ENCODE assay signal across 8 mouse cellular contexts in genomic region chr6:6005762-6006431, GRCm38 (mm10).
DNase-seq lines count a peak whose midpoint lies in the region; ATAC-seq and TF ChIP-seq lines count a peak whose summit lies in the region.

No protein-coding gene starts in this region.

- no peaks in the 10 kb centered on the region for H3K79me2 ChIP-seq in MEL (ENCODE audit: control insufficient read depth, insufficient read depth, low read length, poor library complexity)

- H3K27ac ChIP-seq in MEL (ENCODE audit: control insufficient read depth, low read depth, low read length), result no peak overlapping the region
- H3K27ac ChIP-seq in forebrain, embryonic 16.5 days (ENCODE audit: low read length), result peak overlapping the region; percentile 70
- no peak overlapping the region for H3K27ac ChIP-seq in liver, embryonic 16.5 days (ENCODE audit: low read length)
- no peak overlapping the region for H3K27ac ChIP-seq in neural tube, embryonic 14.5 days (ENCODE audit: low read depth, low read length)
- no peak overlapping the region for H3K27ac ChIP-seq in thymus, adult 2 months (ENCODE audit: control insufficient read depth, insufficient read depth, low read length)

- intact Hi-C loops in heart, postnatal 25 days (cut with DNase I), result loop anchor here (1.0 to 2.0 kb wide), 2 partner anchors 879 to 909 kb away; no protein-coding TSS in a partner anchor

- H3K36me3 ChIP-seq in MEL (ENCODE audit: control insufficient read depth in 1 of 2, insufficient read depth in 2 of 2, low read length in 2 of 2), result no peaks in the 10 kb centered on the region
- H3K36me3 ChIP-seq in forebrain, embryonic 16.5 days (ENCODE audit: control insufficient read depth, insufficient read depth), result no peaks in the 10 kb centered on the region
- H3K36me3 ChIP-seq in liver, embryonic 16.5 days (ENCODE audit: control insufficient read depth, insufficient read depth), result no peaks in the 10 kb centered on the region
- no peaks in the 10 kb centered on the region for H3K36me3 ChIP-seq in neural tube, embryonic 14.5 days (ENCODE audit: control insufficient read depth, insufficient read depth, low read length)
- no peaks in the 10 kb centered on the region for H3K36me3 ChIP-seq in thymus, adult 2 months (ENCODE audit: control insufficient read depth, insufficient read depth, low read length)

- TF ChIP-seq RAD21 in MEL (IDR thresholded peaks at IDR 0.05; ENCODE audit: low read depth, low read length), result peak; percentile 5

- ATAC-seq in forebrain, embryonic 16.5 days, result peak; percentile 93
- peak; percentile 32 for ATAC-seq in liver, embryonic 16.5 days (ENCODE audit: low read depth)
- ATAC-seq in neural tube, embryonic 14.5 days (ENCODE audit: low read depth), result peak; percentile 98

- H3K9ac ChIP-seq in MEL (ENCODE audit: control insufficient read depth, low read depth, low read length, poor library complexity, severe bottlenecking), result no peak overlapping the region
- peak overlapping the region; percentile 62 for H3K9ac ChIP-seq in forebrain, embryonic 16.5 days (replicated peaks; ENCODE audit: low read depth, low read length)
- H3K9ac ChIP-seq in liver, embryonic 16.5 days (ENCODE audit: low read depth, low read length), result peak overlapping the region; percentile 31; the same call in 1 of the 2 replicates
- H3K9ac ChIP-seq in neural tube, embryonic 14.5 days (replicated peaks; ENCODE audit: low read depth, low read length), result peak overlapping the region; percentile 44; the same call in 1 of the 2 replicates

- no peaks in the 10 kb centered on the region; a peak in 1 of 4 replicates for H3K27me3 ChIP-seq in MEL (ENCODE audit: control insufficient read depth in 1 of 2, insufficient read depth in 2 of 2, low read length in 2 of 2)
- no peaks in the 10 kb centered on the region for H3K27me3 ChIP-seq in forebrain, embryonic 16.5 days (replicated peaks; ENCODE audit: control insufficient read depth, insufficient read depth, low read length)
- peaks cover 2% of the 10 kb centered on the region; the same call in 1 of the 2 replicates for H3K27me3 ChIP-seq in liver, embryonic 16.5 days (ENCODE audit: control insufficient read depth, insufficient read depth, low read depth, low read length)
- H3K27me3 ChIP-seq in neural tube, embryonic 14.5 days (ENCODE audit: control insufficient read depth, insufficient read depth, low read length), result no peaks in the 10 kb centered on the region
- no peaks in the 10 kb centered on the region for H3K27me3 ChIP-seq in thymus, adult 2 months (ENCODE audit: control insufficient read depth, insufficient read depth, low read length)

- H3K4me2 ChIP-seq in forebrain, embryonic 16.5 days (ENCODE audit: low read length), result peak overlapping the region; percentile 93
- peak overlapping the region; percentile 76 for H3K4me2 ChIP-seq in liver, embryonic 16.5 days (ENCODE audit: low read depth, low read length)
- H3K4me2 ChIP-seq in neural tube, embryonic 14.5 days (ENCODE audit: low read depth, low read length), result peak overlapping the region; percentile 96

- peak in 1 of 3 experiments; percentile 18; a peak in 1 of 6 replicates for TF ChIP-seq CTCF in MEL (IDR thresholded peaks at IDR 0.05 in 2 of 3, conservative IDR thresholded peaks at IDR 0.05 in 1 of 3; ENCODE audit: control insufficient read depth in 1 of 3, insufficient read depth in 1 of 3, low read depth in 2 of 3, low read length in 3 of 3, poor library complexity in 1 of 3, severe bottlenecking in 1 of 3)
- TF ChIP-seq CTCF in thymus, adult 2 months (IDR thresholded peaks at IDR 0.05; ENCODE audit: borderline replicate concordance, control insufficient read depth, extremely low read depth, insufficient read depth, low read length, poor library complexity), result 0 out of 2 replicates have a peak, but pooled peaks have one; percentile 47

- H3K4me3 ChIP-seq in MEL (ENCODE audit: control insufficient read depth in 1 of 2, insufficient read depth in 1 of 2, low read depth in 2 of 2, low read length in 2 of 2), result no peak overlapping the region
- H3K4me3 ChIP-seq in forebrain, embryonic 16.5 days (replicated peaks; ENCODE audit: low read length), result peak overlapping the region; percentile 55
- peak overlapping the region; percentile 57 for H3K4me3 ChIP-seq in liver, embryonic 16.5 days (ENCODE audit: low read depth, low read length)
- peak overlapping the region; percentile 48 for H3K4me3 ChIP-seq in neural tube, embryonic 14.5 days (ENCODE audit: low read depth, low read length)
- peak overlapping the region; percentile 1; the same call in 1 of the 2 replicates for H3K4me3 ChIP-seq in thymus, adult 2 months (ENCODE audit: control insufficient read depth, insufficient read depth, low read length)

- no peaks in the 10 kb centered on the region for H3K9me3 ChIP-seq in MEL (replicated peaks; ENCODE audit: insufficient read depth, low read length)
- H3K9me3 ChIP-seq in forebrain, embryonic 16.5 days (ENCODE audit: control insufficient read depth, low read length), result no peaks in the 10 kb centered on the region
- H3K9me3 ChIP-seq in liver, embryonic 16.5 days (replicated peaks; ENCODE audit: control insufficient read depth, low read length), result no peaks in the 10 kb centered on the region
- no peaks in the 10 kb centered on the region for H3K9me3 ChIP-seq in neural tube, embryonic 14.5 days (ENCODE audit: control insufficient read depth, low read length)

- no peak for TF ChIP-seq EP300 in MEL (IDR thresholded peaks at IDR 0.05; ENCODE audit: low read depth in 1 of 2, low read length in 2 of 2)

- 1% methylated on average over 42 of the region's 42 CpGs for WGBS in forebrain, embryonic 16.5 days
- WGBS in liver, embryonic 16.5 days (ENCODE audit: insufficient replicate concordance), result 5% methylated on average over 42 of the region's 42 CpGs
- WGBS in neural tube, embryonic 14.5 days, result 3% methylated on average over 42 of the region's 42 CpGs
- WGBS in thymus, adult 2 months, result 6% methylated on average over 42 of the region's 42 CpGs

- TF ChIP-seq POLR2A in MEL (IDR thresholded peaks at IDR 0.05; ENCODE audit: control insufficient read depth in 1 of 2, insufficient read depth in 1 of 2, low read depth in 1 of 2, low read length in 2 of 2, poor library complexity in 1 of 2), result no peak
- no peak for TF ChIP-seq POLR2A in thymus, adult 2 months (IDR thresholded peaks at IDR 0.05; ENCODE audit: control insufficient read depth, extremely low read depth, insufficient read depth, low read length, poor library complexity)

- no peak for DNase-seq in MEL (ENCODE audit: low read depth, low spot score)
- peak; percentile 66 for DNase-seq in cerebellum, adult 11-12 months
- peak; percentile 40 for DNase-seq in heart, postnatal 25 days (ENCODE audit: low spot score)
- peak; percentile 72 for DNase-seq in layer of hippocampus, adult 11-12 months (ENCODE audit: low spot score)
- peak; percentile 33 for DNase-seq in thymus, adult 2 months

- no peaks in the 10 kb centered on the region for H3K4me1 ChIP-seq in MEL (ENCODE audit: control insufficient read depth in 1 of 2, insufficient read depth in 2 of 2, low read length in 2 of 2)
- peaks cover 22% of the 10 kb centered on the region for H3K4me1 ChIP-seq in forebrain, embryonic 16.5 days (replicated peaks; ENCODE audit: control insufficient read depth, insufficient read depth, low read length)
- no peaks in the 10 kb centered on the region for H3K4me1 ChIP-seq in liver, embryonic 16.5 days (ENCODE audit: control insufficient read depth, low read depth, low read length)
- H3K4me1 ChIP-seq in neural tube, embryonic 14.5 days (ENCODE audit: control insufficient read depth, insufficient read depth, low read length), result no peaks in the 10 kb centered on the region
- no peaks in the 10 kb centered on the region for H3K4me1 ChIP-seq in thymus, adult 2 months (replicated peaks; ENCODE audit: control insufficient read depth, insufficient read depth, low read length)

TF ChIP-seq in MEL, 35 proteins besides CTCF, POLR2A, EP300 and RAD21:
- no peak for TF ChIP-seq NELFE (IDR thresholded peaks at IDR 0.05; ENCODE audit: low read depth, low read length)
- TF ChIP-seq E2F4 (IDR thresholded peaks at IDR 0.05; ENCODE audit: borderline replicate concordance, low read depth, low read length), result no peak
- no peak for TF ChIP-seq ELF1 (IDR thresholded peaks at IDR 0.05; ENCODE audit: low read depth, low read length)
- no peak for TF ChIP-seq TAL1 (IDR thresholded peaks at IDR 0.05; ENCODE audit: low read length)
- TF ChIP-seq MAZ (IDR thresholded peaks at IDR 0.05; ENCODE audit: low read depth, low read length), result no peak
- TF ChIP-seq MYB (IDR thresholded peaks at IDR 0.05; ENCODE audit: low read depth, low read length), result no peak
- TF ChIP-seq POLR2AphosphoS2 (IDR thresholded peaks at IDR 0.05; ENCODE audit: low read length), result no peak
- no peak for TF ChIP-seq UBTF (IDR thresholded peaks at IDR 0.05; ENCODE audit: borderline replicate concordance, insufficient read depth, low read depth, low read length)
- no peak for TF ChIP-seq JUND (IDR thresholded peaks at IDR 0.05; ENCODE audit: low read depth, low read length)
- TF ChIP-seq KAT2A (conservative IDR thresholded peaks at IDR 0.05; ENCODE audit: low read depth, low read length), result no peak
- TF ChIP-seq CHD2 (IDR thresholded peaks at IDR 0.05; ENCODE audit: low read length), result no peak

Comparison
In these comparisons a context has a peak if more than half of its experiments do, and no peak if none do; other contexts are left out.
1. H3K4me3 ChIP-seq: peak in forebrain, embryonic 16.5 days (single experiment), liver, embryonic 16.5 days (single experiment), neural tube, embryonic 14.5 days (single experiment) and thymus, adult 2 months (single experiment); none in MEL (0 of 2).
2. ATAC-seq: peak in every context shown above with its lines; median percentile 98 in neural tube, embryonic 14.5 days; 93 in forebrain, embryonic 16.5 days; 32 in liver, embryonic 16.5 days.
3. Peak in every context shown above with its lines, with median percentiles within 50 percentile points of each other: H3K4me2 ChIP-seq.